Comparison of ENCODE assay signal across 9 mouse cellular contexts in the genomic region with DNA sequence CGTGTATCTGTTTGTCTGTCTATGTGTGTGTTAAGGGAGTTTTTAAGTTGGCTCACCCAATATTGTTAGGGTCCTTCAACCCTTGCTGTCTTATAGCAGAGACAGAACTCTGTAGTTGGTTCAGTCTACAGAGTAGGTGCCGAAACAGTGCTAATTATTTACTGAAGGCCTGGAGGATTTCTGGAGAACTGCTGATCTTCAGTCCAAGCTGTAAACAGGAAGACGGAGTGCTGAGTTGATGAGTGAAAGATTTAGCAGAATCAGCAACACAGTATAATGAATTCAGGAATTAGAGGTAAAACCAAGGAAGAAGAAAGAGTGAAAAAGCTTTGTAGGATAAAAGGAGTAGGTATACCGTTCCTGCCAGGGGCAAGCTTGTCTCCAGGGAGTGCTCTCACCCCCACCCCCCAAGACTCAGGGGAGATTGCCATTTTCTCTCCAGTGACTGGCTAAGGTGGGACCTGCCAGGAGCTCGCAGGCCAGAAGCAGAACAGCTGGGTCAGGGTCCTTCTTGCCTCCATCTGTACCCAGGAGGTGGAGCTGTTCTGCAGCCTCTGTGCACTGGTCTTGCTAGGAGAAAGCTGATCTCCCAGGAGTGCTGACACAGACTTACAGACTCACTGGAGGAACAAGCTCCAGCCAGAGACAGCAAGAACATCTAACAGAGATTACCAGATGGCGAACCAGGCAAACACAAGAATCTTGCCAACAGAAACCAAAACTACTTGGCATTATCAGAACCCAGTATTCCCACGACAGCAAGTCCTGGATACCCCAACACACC. TPM values are rescaled to one million over a fixed set of nuclear protein-coding genes. Genes with fewer than 3 reads are reported as not detected.
DNase-seq lines count a peak whose midpoint lies in the region; ATAC-seq and TF ChIP-seq lines count a peak whose summit lies in the region.
"Had no signal": no experiment of that assay in that cellular context is flagged by ENCODE, and none has a peak within 500 bp of the region (broad histone marks: within the 10 kb centered on the region; RNA-seq: fewer than 3 reads in every experiment).

No protein-coding gene starts in this region.

- no peak overlapping the region for H3K9ac ChIP-seq in intestine, postnatal 0 days (ENCODE audit: low read depth, low read length)
- H3K9ac ChIP-seq: embryonic facial prominence, embryonic 12.5 days had no signal

- no peaks in the 10 kb centered on the region for H3K4me1 ChIP-seq in intestine, postnatal 0 days (replicated peaks; ENCODE audit: control insufficient read depth, insufficient read depth, low read length)
- H3K4me1 ChIP-seq: embryonic facial prominence, embryonic 12.5 days had no signal

- no peaks in the 10 kb centered on the region for H3K9me3 ChIP-seq in intestine, postnatal 0 days (ENCODE audit: control insufficient read depth)
- H3K9me3 ChIP-seq: embryonic facial prominence, embryonic 12.5 days had no signal

- no peak overlapping the region for H3K27ac ChIP-seq in intestine, postnatal 0 days (ENCODE audit: low read depth, low read length)
- H3K27ac ChIP-seq: embryonic facial prominence, embryonic 12.5 days had no signal

- no peak overlapping the region for H3K4me3 ChIP-seq in intestine, postnatal 0 days (ENCODE audit: low read depth, low read length)
- H3K4me3 ChIP-seq: embryonic facial prominence, embryonic 12.5 days had no signal

- no peaks in the 10 kb centered on the region for H3K27me3 ChIP-seq in intestine, postnatal 0 days (replicated peaks; ENCODE audit: control insufficient read depth, insufficient read depth, low read length)
- H3K27me3 ChIP-seq: embryonic facial prominence, embryonic 12.5 days had no signal

- DNase-seq in cerebellum, postnatal 10 days, result peak; percentile 5 to 6
- DNase-seq in cerebellum, adult 9-11 months, result no peak
- peak; percentile 10 for DNase-seq in ovary, postnatal 14 days (ENCODE audit: low spot score)
- no peak for DNase-seq in ovary, postnatal 10 days (ENCODE audit: low spot score)
- peak; percentile 2 for DNase-seq in left cerebral cortex, postnatal 4 days
- DNase-seq in adrenal gland, adult 18-20 months (ENCODE audit: low spot score in 2 of 2), result no peak
- no peak for DNase-seq in adrenal gland, postnatal 25 days

- intact Hi-C loops in left cerebral cortex, postnatal 4 days (cut with DNase I), result loop anchor here (10.0 kb wide), 1 partner anchor 415 kb away; no protein-coding TSS in a partner anchor

- H3K4me2 ChIP-seq in intestine, postnatal 0 days (replicated peaks; ENCODE audit: low read depth), result no peak overlapping the region
- H3K4me2 ChIP-seq: embryonic facial prominence, embryonic 12.5 days had no signal

- no peaks in the 10 kb centered on the region for H3K36me3 ChIP-seq in intestine, postnatal 0 days (ENCODE audit: control insufficient read depth, insufficient read depth)
- H3K36me3 ChIP-seq: embryonic facial prominence, embryonic 12.5 days had no signal

- 52% methylated on average over 7 of the region's 7 CpGs for WGBS in intestine, postnatal 0 days

- peak; percentile 65 for TF ChIP-seq CTCF in intestine, postnatal 0 days (IDR thresholded peaks at IDR 0.05; ENCODE audit: low read depth)

- ATAC-seq in intestine, postnatal 0 days, result no peak

RNA-seq across cellular contexts. Expression of a gene that starts 13.9 kb away (rescaled TPM):
- polyA plus RNA-seq in intestine, postnatal 0 days (2015; fragmentation: Nextera tagmentation; extraction: Ambion mirVana), result 10.1 and 10.6 TPM in 2 replicates
- under 1 TPM; 0.77 to 0.86 TPM for total RNA-seq in left cerebral cortex, postnatal 4 days (2021)
- 1 to 10 TPM; 1.3 to 6.4 TPM for total RNA-seq in adrenal gland, adult 18-20 months (2021)
- 1.4 TPM in 1 of 2 replicates, not detected in the other for total RNA-seq in adrenal gland, postnatal 25 days (2021)

RNA-seq across cellular contexts. Expression of a gene that starts 25.4 kb away (rescaled TPM):
- 8.6 and 9.3 TPM in 2 replicates for polyA plus RNA-seq in intestine, postnatal 0 days (2015; fragmentation: Nextera tagmentation; extraction: Ambion mirVana)
- total RNA-seq in left cerebral cortex, postnatal 4 days (2021), result under 1 TPM in 1 of 2 experiments, not detected in 1; 0.80 TPM
- total RNA-seq in adrenal gland, adult 18-20 months (2021), result 10 to 100 TPM; 10.1 to 12.5 TPM
- total RNA-seq in adrenal gland, postnatal 25 days (2021), result 3.4 and 3.6 TPM in 2 replicates

RNA-seq across cellular contexts. Expression of a gene that starts 35.6 kb away (rescaled TPM):
- 0.08 and 0.09 TPM in 2 replicates for polyA plus RNA-seq in intestine, postnatal 0 days (2015; fragmentation: Nextera tagmentation; extraction: Ambion mirVana)
- under 1 TPM; 0.10 to 0.12 TPM for total RNA-seq in left cerebral cortex, postnatal 4 days (2021)
- under 1 TPM; 0.13 to 0.42 TPM for total RNA-seq in adrenal gland, adult 18-20 months (2021)
- total RNA-seq in adrenal gland, postnatal 25 days (2021), result 0.24 TPM in 1 of 2 replicates, not detected in the other
- polyA plus RNA-seq: embryonic facial prominence, embryonic 12.5 days had no signal

RNA-seq across cellular contexts. Expression of a gene that starts 54.7 kb away (rescaled TPM):
- 0.85 and 1.4 TPM in 2 replicates for polyA plus RNA-seq in intestine, postnatal 0 days (2015; fragmentation: Nextera tagmentation; extraction: Ambion mirVana)
- not detected for total RNA-seq in left cerebral cortex, postnatal 4 days (2021)
- total RNA-seq in adrenal gland, adult 18-20 months (2021), result 1 to 10 TPM; 1.5 to 2.9 TPM
- 1.2 TPM in 1 of 2 replicates, not detected in the other for total RNA-seq in adrenal gland, postnatal 25 days (2021)

Comparison
In these comparisons a context has a peak if more than half of its experiments do, and no peak if none do; other contexts are left out.
1. DNase-seq: peak in cerebellum, postnatal 10 days (2 of 2), ovary, postnatal 14 days (single experiment) and left cerebral cortex, postnatal 4 days (single experiment); none in cerebellum, adult 9-11 months (single experiment), ovary, postnatal 10 days (single experiment), adrenal gland, adult 18-20 months (0 of 2) and adrenal gland, postnatal 25 days (single experiment).